Mouse (Mus musculus) heart, postnatal 0 days (tissue): Measurements from ENCODE around the gene 1700029I15Rik. TPM values are rescaled to one million over a fixed set of nuclear protein-coding genes. Genes with fewer than 3 reads are reported as not detected.

Source experiments
- ATAC-seq: fragments of 200-750 bp; cut with Nextera tagmentation; 2 replicates; pipeline ENCODE4 v1.8.0; 2017; ENCODE audit warnings: low read depth, moderate number of reproducible peaks, moderate library complexity; ENCODE audit not compliant: insufficient read depth
- DNase-seq: peaks from one replicate; pipeline ENCODE4 v3.0.0-alpha.2; 2016; ENCODE audit warnings: low spot score
- H3K27ac ChIP-seq: fragments of 300-500 bp; sonication (generic); 2 replicates; pipeline ENCODE4 v1.5.1; 2014; ENCODE audit warnings: low read depth, mild to moderate bottlenecking
- H3K27me3 ChIP-seq: fragments of 300-500 bp; sonication (generic); 2 replicates; pipeline ENCODE4 v1.6.1; 2014; ENCODE audit warnings: low read length, mixed read lengths; ENCODE audit not compliant: control insufficient read depth, insufficient read depth
- H3K36me3 ChIP-seq: fragments of 300-500 bp; sonication (generic); replicated peaks from 2 replicates; pipeline ENCODE4 v1.6.1; 2014; ENCODE audit warnings: low read length, mixed read lengths; ENCODE audit not compliant: control insufficient read depth, insufficient read depth
- H3K4me1 ChIP-seq: fragments of 300-500 bp; sonication (generic); 2 replicates; pipeline ENCODE4 v1.6.1; 2014; ENCODE audit warnings: antibody characterized with exemption; ENCODE audit not compliant: control insufficient read depth, insufficient read depth
- H3K4me2 ChIP-seq: fragments of 300-500 bp; sonication (generic); 2 replicates; pipeline ENCODE4 v1.6.1; 2014; ENCODE audit warnings: low read depth, mild to moderate bottlenecking, low read length, moderate library complexity
- H3K4me3 ChIP-seq: fragments of 300-500 bp; sonication (generic); 2 replicates; pipeline ENCODE4 v1.5.1; 2014; ENCODE audit warnings: low read depth, low read length
- H3K9ac ChIP-seq: fragments of 300-500 bp; sonication (generic); replicated peaks from 2 replicates; pipeline ENCODE4 v1.6.1; 2014; ENCODE audit warnings: low read depth, low read length, mixed read lengths
- H3K9me3 ChIP-seq: fragments of 300-500 bp; sonication (generic); replicated peaks from 2 replicates; pipeline ENCODE4 v1.6.1; 2016; ENCODE audit warnings: low read length; ENCODE audit not compliant: control insufficient read depth
- CTCF ChIP-seq: IDR thresholded peaks from 2 replicates; pipeline ENCODE4 v1.5.1; 2016; ENCODE audit warnings: antibody characterized with exemption, control low read depth, low read depth
- EP300 ChIP-seq: IDR thresholded peaks from 2 replicates; pipeline ENCODE4 v1.6.1; 2016; ENCODE audit warnings: antibody characterized with exemption, low read depth
- WGBS: fragments of 180-500 bp; shearing (Covaris S2); extraction: QIAGEN DNeasy Blood & Tissue Kit; methylation state at CpG from one replicate; pipeline ENCODE4 v1.1.7; 2014; 5-methylcytosine and 5-hydroxymethylcytosine counted together
- polyA plus RNA-seq: library from polyadenylated mRNA; unstranded; fragments of >200 nt; fragmentation: Nextera tagmentation; extraction: Ambion mirVana; gene quantifications from 2 replicates; pipeline ENCODE4 v1.2.1, GENCODE M21; 2015
- total RNA-seq: library from RNA; depleted of rRNA; stranded (reverse); fragments of >200 nt; gene quantifications from 2 replicates; pipeline ENCODE4 v1.2.3, GENCODE M21; 2014; ENCODE audit warnings: low replicate concordance

Gene 1700029I15Rik
- total and polyA plus RNA-seq, 2 experiments from 2014 or later = 0.87 to 2.8 TPM

DNA sequence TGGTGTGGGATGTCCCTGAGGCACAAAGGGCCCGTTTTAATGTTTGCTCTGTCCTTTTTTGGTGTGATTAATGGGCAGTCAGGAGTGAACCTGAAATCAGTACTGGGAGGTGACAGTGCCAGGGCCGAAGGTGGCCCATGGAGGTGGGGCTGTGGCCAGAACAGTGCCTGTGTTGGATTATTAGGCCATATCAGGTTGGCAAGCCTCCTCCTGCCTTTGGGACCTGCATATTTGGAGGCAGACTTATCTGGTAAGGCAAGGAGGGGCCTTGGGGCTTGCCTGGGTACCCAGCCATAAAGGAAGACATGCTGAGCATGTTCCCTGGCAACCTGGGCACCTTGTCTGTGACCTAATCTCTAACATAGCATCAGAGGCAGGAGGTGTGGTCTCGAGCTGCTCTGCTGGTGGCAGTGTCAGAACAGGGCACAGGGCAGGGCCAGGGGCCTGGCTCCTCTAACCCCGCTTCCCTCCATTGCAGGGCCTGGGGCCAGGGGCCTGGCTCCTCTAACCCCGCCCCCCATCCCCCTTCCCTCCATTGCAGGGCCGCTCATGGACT lies 1.8 kb upstream of the 1700029I15Rik start:
- H3K27me3 ChIP-seq = no peaks in the 10 kb centered on the region
- no peak overlapping the region for H3K4me2 ChIP-seq
- TF ChIP-seq EP300 = no peak
- no peak for TF ChIP-seq CTCF
- peaks cover 8% of the 10 kb centered on the region; the same call in 1 of the 2 replicates for H3K4me1 ChIP-seq
- DNase-seq = no peak
- H3K27ac ChIP-seq = no peak overlapping the region
- H3K36me3 ChIP-seq = peaks cover 61% of the 10 kb centered on the region
- ATAC-seq = no peak
- no peak overlapping the region for H3K9ac ChIP-seq
- 65% methylated on average over 6 of the region's 6 CpGs for WGBS
- no peak overlapping the region for H3K4me3 ChIP-seq
- no peaks in the 10 kb centered on the region for H3K9me3 ChIP-seq

DNA sequence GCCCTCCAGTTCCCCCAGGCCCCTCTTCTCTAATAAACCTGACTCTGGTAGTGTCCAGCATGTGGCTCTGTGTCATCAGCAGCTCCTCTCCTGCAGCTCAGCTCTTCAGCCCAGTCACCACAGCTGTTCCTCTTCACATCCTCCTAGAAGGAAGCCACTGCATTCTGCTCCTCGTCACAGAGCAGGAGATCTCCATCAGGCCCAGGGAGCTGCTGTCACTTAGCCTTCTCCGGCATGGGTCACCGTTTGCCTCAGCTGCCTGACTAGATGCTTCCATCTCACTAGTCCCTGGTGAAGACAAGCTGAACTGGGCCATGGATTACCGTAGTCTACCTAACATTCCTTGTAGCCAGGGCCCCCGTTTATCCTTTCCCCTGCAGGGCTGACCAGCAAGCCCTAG lies 1.2 kb upstream of the 1700029I15Rik start:
- ATAC-seq = no peak
- peaks cover 61% of the 10 kb centered on the region for H3K36me3 ChIP-seq
- WGBS = 82% methylated on average over 5 of the region's 5 CpGs
- peaks cover 2% of the 10 kb centered on the region; the same call in 1 of the 2 replicates for H3K4me1 ChIP-seq
- no peaks in the 10 kb centered on the region for H3K9me3 ChIP-seq
- H3K27me3 ChIP-seq = no peaks in the 10 kb centered on the region
- no peak for DNase-seq
- H3K4me2 ChIP-seq = no peak overlapping the region
- no peak overlapping the region for H3K4me3 ChIP-seq
- H3K27ac ChIP-seq = no peak overlapping the region
- no peak overlapping the region for H3K9ac ChIP-seq
- no peak for TF ChIP-seq EP300
- TF ChIP-seq CTCF = no peak

DNA sequence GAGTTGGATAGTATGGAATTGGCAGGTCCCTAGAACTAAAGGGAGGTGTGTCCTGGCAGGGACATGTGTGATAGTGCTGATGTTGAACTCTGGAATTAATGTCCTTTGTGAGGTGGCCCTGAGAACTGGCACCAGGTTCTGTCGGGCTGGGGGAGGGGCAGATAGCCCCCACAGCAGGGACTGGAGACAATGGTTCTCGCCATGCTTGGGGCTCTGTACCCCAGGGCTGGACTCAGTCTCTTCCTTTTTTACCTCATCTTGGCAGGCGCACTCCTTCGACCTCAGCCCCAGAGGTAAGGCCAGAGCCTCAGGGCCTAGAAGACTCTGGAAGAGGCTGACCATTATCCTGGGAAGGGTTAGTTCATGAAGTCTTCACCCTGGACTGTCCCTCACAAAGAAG lies 421 bp downstream of the 1700029I15Rik start:
- Histone ChIP-seq H3K27me3 (no peaks in the 10 kb centered on the region), H3K36me3 (peaks cover 53% of the 10 kb centered on the region), H3K9ac (no peak overlapping the region), H3K4me3 (no peak overlapping the region), H3K9me3 (no peaks in the 10 kb centered on the region), H3K27ac (no peak overlapping the region), H3K4me2 (no peak overlapping the region), H3K4me1 (no peaks in the 10 kb centered on the region)
- ATAC-seq (no peak), DNase-seq (no peak)
- no peak for TF ChIP-seq CTCF
- no peak for TF ChIP-seq EP300
- 77% methylated on average over 4 of the region's 4 CpGs for WGBS

DNA sequence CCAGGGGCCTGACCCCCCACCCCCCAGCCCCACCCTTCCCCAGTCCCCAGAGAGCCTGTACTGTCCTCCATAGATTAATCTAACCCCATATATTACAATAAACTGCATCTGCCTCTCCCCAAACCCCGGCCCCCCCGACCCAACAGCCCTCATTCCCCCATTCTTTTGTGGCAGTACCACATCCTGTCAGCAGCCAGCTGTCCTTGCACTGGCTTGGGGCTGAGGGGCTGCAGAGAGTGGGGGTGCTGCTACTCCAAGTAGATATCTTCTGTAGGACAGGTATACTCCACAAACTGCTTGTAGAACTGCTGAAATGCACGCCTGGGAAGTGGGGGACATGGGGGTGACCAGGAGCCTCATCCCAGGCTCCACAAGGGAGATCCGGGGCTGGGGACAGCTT lies 1.8 kb downstream of the 1700029I15Rik start:
- Histone ChIP-seq H3K36me3 (peaks cover 40% of the 10 kb centered on the region), H3K4me1 (peaks cover 4% of the 10 kb centered on the region; the same call in 1 of the 2 replicates), H3K4me2 (no peak overlapping the region), H3K27ac (no peak overlapping the region), H3K9me3 (no peaks in the 10 kb centered on the region), H3K27me3 (0 out of 2 replicates have a peak, but pooled peaks cover 4% of the 10 kb centered on the region), H3K4me3 (no peak overlapping the region), H3K9ac (no peak overlapping the region)
- 66% methylated on average over 4 of the region's 4 CpGs for WGBS
- ATAC-seq (no peak), DNase-seq (no peak)
- TF ChIP-seq EP300 (no peak), CTCF (no peak)

DNA sequence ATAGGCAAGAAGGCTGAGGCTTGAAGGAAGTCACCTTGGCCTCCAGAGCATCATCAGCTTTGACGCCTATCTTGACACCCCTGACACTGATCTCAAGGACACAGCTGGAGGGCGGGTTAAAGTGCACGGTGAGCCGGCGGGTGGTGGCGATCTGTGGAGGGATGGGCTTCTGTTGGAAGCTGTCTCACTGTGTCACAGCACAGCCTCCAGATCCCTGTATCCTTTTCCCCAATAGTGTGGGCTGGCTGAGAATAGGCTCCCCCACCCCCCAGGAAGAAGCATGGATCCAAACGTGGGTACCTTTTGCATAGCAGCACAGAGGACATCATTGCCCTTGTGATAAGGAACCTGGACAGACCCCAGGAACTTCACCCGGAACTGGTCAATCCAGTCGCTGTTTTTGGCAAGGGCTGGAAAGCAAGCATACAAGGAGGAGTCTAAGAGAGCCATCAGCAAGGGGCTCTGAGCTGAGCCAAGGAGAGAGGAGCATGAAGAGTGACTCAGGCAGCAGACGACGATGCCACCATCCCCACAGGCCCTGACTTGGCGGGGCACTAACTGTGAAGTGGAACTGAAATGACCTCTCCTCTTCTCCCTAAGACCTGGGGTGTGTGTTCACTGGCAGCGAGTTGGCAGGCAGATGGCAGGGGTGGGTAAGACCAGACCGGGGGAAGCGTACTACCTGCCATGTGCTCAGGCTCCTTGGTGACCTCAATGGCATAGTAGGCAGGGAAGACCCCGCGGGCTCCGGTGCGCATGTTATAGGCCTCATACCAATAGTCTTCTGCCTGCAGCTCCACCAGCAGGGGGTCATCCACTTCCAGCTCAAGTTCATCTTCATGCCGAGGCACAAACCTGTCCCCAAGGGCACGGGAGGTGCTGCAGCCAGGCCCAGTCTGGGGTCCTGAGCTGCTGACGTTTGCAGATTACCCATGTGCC lies 3.0 kb downstream of the 1700029I15Rik start:
- H3K9me3 ChIP-seq = no peaks in the 10 kb centered on the region
- no peak for ATAC-seq
- peaks cover 10% of the 10 kb centered on the region for H3K4me1 ChIP-seq
- H3K4me3 ChIP-seq = no peak overlapping the region
- H3K36me3 ChIP-seq = peaks cover 28% of the 10 kb centered on the region
- no peak overlapping the region for H3K9ac ChIP-seq
- no peak overlapping the region for H3K4me2 ChIP-seq
- 70% methylated on average over 22 of the region's 22 CpGs for WGBS
- H3K27ac ChIP-seq = no peak overlapping the region
- no peak for TF ChIP-seq CTCF
- no peak for TF ChIP-seq EP300
- no peak for DNase-seq
- H3K27me3 ChIP-seq = peaks cover 17% of the 10 kb centered on the region
